ENCODE assay signal across 8 mouse cellular contexts in genomic region chr2:6261201-6261672, GRCm38 (mm10). TPM values are rescaled to one million over a fixed set of nuclear protein-coding genes. Genes with fewer than 3 reads are reported as not detected.
DNase-seq lines count a peak whose midpoint lies in the region; ATAC-seq and TF ChIP-seq lines count a peak whose summit lies in the region.
"Had no signal": no experiment of that assay in that cellular context is flagged by ENCODE, and none has a peak within 500 bp of the region (broad histone marks: within the 10 kb centered on the region; RNA-seq: fewer than 3 reads in every experiment).

No protein-coding gene starts in this region.

- ATAC-seq in heart, embryonic 14.5 days (ENCODE audit: insufficient number of reproducible peaks, insufficient read depth, low FRiP score, low read depth), result no peak
- no peak for ATAC-seq in frontal cortex, adult (ENCODE audit: low TSS enrichment)

- peak overlapping the region; percentile 63 to 68; a peak in 3 of 4 replicates for H3K27ac ChIP-seq in heart, embryonic 14.5 days (replicated peaks in 1 of 2; ENCODE audit: control insufficient read depth in 1 of 2, insufficient read depth in 1 of 2, low read depth in 2 of 2, low read length in 2 of 2)
- H3K27ac ChIP-seq in midbrain, embryonic 10.5 days (replicated peaks), result peak overlapping the region; percentile 78
- H3K27ac ChIP-seq in cerebellum, adult 2 months (ENCODE audit: insufficient read depth, low read length), result no peak overlapping the region
- H3K27ac ChIP-seq: left cerebral cortex, adult 2 months had no signal

- no peaks in the 10 kb centered on the region for H3K27me3 ChIP-seq in heart, embryonic 14.5 days (ENCODE audit: control insufficient read depth, insufficient read depth, low read length)
- H3K27me3 ChIP-seq in midbrain, embryonic 10.5 days (ENCODE audit: low read depth, poor library complexity, severe bottlenecking), result peaks cover 59% of the 10 kb centered on the region
- H3K27me3 ChIP-seq in cerebellum, adult 2 months (ENCODE audit: control insufficient read depth, insufficient read depth, low read length), result no peaks in the 10 kb centered on the region

- whole genome bisulfite sequencing in heart, embryonic 14.5 days, result 39% methylated on average over 8 of the region's 8 CpGs
- 12% methylated on average over 8 of the region's 8 CpGs for WGBS in midbrain, embryonic 10.5 days
- WGBS in cerebellum, adult 2 months, result 49% methylated on average over 8 of the region's 8 CpGs

- H3K36me3 ChIP-seq in heart, embryonic 14.5 days (ENCODE audit: control insufficient read depth, insufficient read depth, low read length), result no peaks in the 10 kb centered on the region
- no peaks in the 10 kb centered on the region for H3K36me3 ChIP-seq in midbrain, embryonic 10.5 days

- H3K9me3 ChIP-seq in heart, embryonic 14.5 days (ENCODE audit: control insufficient read depth, low read length), result peaks cover 3% of the 10 kb centered on the region; the same call in 1 of the 2 replicates
- H3K9me3 ChIP-seq in midbrain, embryonic 10.5 days (replicated peaks), result peaks cover 14% of the 10 kb centered on the region

- H3K4me1 ChIP-seq in heart, embryonic 14.5 days (ENCODE audit: control insufficient read depth in 2 of 2, insufficient read depth in 2 of 2, low read length in 2 of 2), result peaks cover 14 to 25% of the 10 kb centered on the region in 2 experiments
- peaks cover 19% of the 10 kb centered on the region for H3K4me1 ChIP-seq in midbrain, embryonic 10.5 days
- H3K4me1 ChIP-seq in cerebellum, adult 2 months (ENCODE audit: control insufficient read depth, insufficient read depth, low read length), result peaks cover 7% of the 10 kb centered on the region

- no peak overlapping the region for H3K4me3 ChIP-seq in heart, embryonic 14.5 days (ENCODE audit: control insufficient read depth in 1 of 2, insufficient read depth in 1 of 2, low read depth in 1 of 2, low read length in 2 of 2)
- H3K4me3 ChIP-seq in midbrain, embryonic 10.5 days, result 0 out of 2 replicates have a peak overlapping the region, but pooled peaks have one; percentile 3
- no peak overlapping the region for H3K4me3 ChIP-seq in cerebellum, adult 2 months (replicated peaks; ENCODE audit: insufficient read depth, low read depth, low read length)
- H3K4me3 ChIP-seq: left cerebral cortex, adult 2 months had no signal

- no peak for TF ChIP-seq CTCF in cerebellum, adult 2 months (IDR thresholded peaks at IDR 0.05; ENCODE audit: borderline replicate concordance, insufficient read depth, low read depth, low read length)

- DNase-seq in brain, adult 2 months (ENCODE audit: low read depth, low spot score), result peak; percentile 53
- peak; percentile 38 for DNase-seq in embryo, embryonic 11.5 days (ENCODE audit: low read depth, low spot score)
- DNase-seq in midbrain, embryonic 10.5 days (ENCODE audit: low spot score), result peak; percentile 81
- DNase-seq in cerebellum, adult 2 months, result no peak
- DNase-seq in spleen, adult 18-20 months, result no peak

- no peak for TF ChIP-seq POLR2A in cerebellum, adult 2 months (IDR thresholded peaks at IDR 0.05; ENCODE audit: borderline replicate concordance, insufficient read depth, low read length)

- no peak overlapping the region for H3K4me2 ChIP-seq in heart, embryonic 14.5 days (ENCODE audit: low read length)

- H3K9ac ChIP-seq in heart, embryonic 14.5 days (ENCODE audit: low read length), result 0 out of 2 replicates have a peak overlapping the region, but pooled peaks have one; percentile 28

RNA-seq across cellular contexts. Expression of gene Echdc3, which starts 48.4 kb away (rescaled TPM):
- 11.0 and 12.0 TPM in 2 replicates for polyA plus RNA-seq in heart, embryonic 14.5 days (2014; fragmentation: Nextera tagmentation; extraction: Ambion mirVana)
- 2.0 and 2.5 TPM in 2 replicates for polyA plus RNA-seq in midbrain, embryonic 10.5 days (2016; fragmentation: Nextera tagmentation; extraction: Ambion mirVana)
- polyA plus RNA-seq in cerebellum, adult 2 months (2012; rRNA removed), result 3.1 and 3.3 TPM in 2 replicates

Comparison
In these comparisons a context has a peak if more than half of its experiments do, and no peak if none do; other contexts are left out.
1. DNase-seq: peak in brain, adult 2 months (single experiment), embryo, embryonic 11.5 days (single experiment) and midbrain, embryonic 10.5 days (single experiment); none in cerebellum, adult 2 months (0 of 2) and spleen, adult 18-20 months (0 of 2).